Mouse (Mus musculus): ENCODE measurements around the gene Tspan3.

DNA sequence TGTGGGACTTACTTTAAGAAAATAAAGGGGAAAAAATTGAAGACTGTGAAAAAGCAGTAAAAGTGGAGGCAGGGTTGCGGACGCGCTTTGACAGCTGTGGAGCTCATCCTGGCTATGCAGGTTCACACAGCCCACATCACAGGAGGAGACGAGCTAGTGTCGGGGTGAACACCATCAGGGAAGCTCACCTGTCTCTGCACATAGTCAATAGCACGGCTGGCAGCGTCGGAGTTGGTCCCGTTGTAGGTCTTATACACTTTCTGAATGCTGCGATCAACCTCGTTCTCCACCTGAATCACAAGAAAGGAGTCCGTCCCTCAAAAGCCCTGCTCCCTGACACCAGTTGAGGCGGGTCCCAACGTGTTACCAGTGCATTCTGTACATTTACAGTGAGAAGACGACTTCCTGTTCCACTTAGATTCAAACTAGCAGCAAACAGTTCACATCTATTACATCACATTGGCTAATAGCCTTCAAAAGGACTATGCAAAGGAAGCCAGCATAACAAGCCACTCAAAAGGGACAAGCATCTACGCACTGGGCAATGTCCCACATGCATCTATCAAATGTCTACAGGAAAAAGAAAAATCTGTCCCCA is 18.9 kb downstream of the Tspan3 start:
- TF ChIP-seq POLR2A (IDR thresholded peaks at IDR 0.05; ENCODE audit: low read depth, low read length) (no peak), CTCF (IDR thresholded peaks at IDR 0.05; ENCODE audit: extremely low read depth, insufficient read length, insufficient replicate concordance, low read depth, low read length) (no peak)

Measured in small intestine, adult 2 months (tissue).